Mouse (Mus musculus): ENCODE measurements around the gene Plxna2.

DNA sequence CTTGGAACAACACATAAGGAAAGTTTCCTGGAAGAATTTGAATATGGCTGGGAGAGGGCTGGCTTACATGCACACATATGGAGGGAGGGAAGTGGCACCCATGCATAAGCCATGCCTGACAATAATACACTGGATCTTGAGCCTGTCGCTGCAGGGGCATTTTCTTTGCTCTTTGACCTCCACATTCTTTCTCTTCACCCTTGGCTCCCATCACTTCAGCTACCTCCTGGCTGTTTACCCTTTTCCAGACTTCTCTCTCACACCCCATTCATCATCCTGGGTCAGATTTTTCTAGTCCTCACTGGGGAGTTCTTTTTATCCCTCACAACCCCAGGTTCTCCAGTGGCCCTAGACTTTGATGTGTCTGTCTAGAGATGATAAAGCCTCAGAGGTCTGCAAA, 13.6 kb downstream of the Plxna2 start:
- TF ChIP-seq CTCF (IDR thresholded peaks at IDR 0.05; ENCODE audit: borderline replicate concordance, control insufficient read depth, extremely low read depth, insufficient read depth, low read length, poor library complexity) = no peak
- TF ChIP-seq POLR2A (IDR thresholded peaks at IDR 0.05; ENCODE audit: control insufficient read depth, extremely low read depth, insufficient read depth, low read length, poor library complexity) = no peak
